Mouse (Mus musculus) erythroblast, adult 5-6 weeks (primary cell): Measurements from ENCODE around the gene Syt3. TPM values are rescaled to one million over a fixed set of nuclear protein-coding genes. Genes with fewer than 3 reads are reported as not detected.

ENCODE experiments used
- ATAC-seq: replicated peaks from 2 replicates; pipeline ENCODE4 v1.8.0; 2016; ENCODE audit warnings: moderate number of reproducible peaks, mild to moderate bottlenecking, moderate TSS enrichment, inconsistent platforms; ENCODE audit not compliant: poor library complexity, low FRiP score, severe bottlenecking
- total RNA-seq, 2 experiments: library from RNA; stranded (forward) in 1 of 2; stranded (reverse) in 1 of 2; fragments of 150-400 nt in 1 of 2; fragments of 200-764, 138-1000 nt in 1 of 2; gene quantifications; 2 replicates each; pipeline versions ENCODE4 v1.2.3 to v1.2.4; 2015 to 2017; ENCODE audit warnings: low replicate concordance in 2 of 2

The Syt3 gene
- total RNA-seq, 2 experiments from 2014 or later, result not detected

- no peak for ATAC-seq
Measured at GRCm38 (mm10) chr7:44356590-44357481, 27.1 kb upstream of the Syt3 start.

- no peak for ATAC-seq
Measured at GRCm38 (mm10) chr7:44357531-44357930, 26.4 kb upstream of the Syt3 start.

- ATAC-seq, result no peak
Measured at GRCm38 (mm10) chr7:44358012-44358411, 25.9 kb upstream of the Syt3 start.

GRCm38 (mm10) chr7:44358886-44359654 is 24.8 kb upstream of the Syt3 start:
- no peak for ATAC-seq

DNA sequence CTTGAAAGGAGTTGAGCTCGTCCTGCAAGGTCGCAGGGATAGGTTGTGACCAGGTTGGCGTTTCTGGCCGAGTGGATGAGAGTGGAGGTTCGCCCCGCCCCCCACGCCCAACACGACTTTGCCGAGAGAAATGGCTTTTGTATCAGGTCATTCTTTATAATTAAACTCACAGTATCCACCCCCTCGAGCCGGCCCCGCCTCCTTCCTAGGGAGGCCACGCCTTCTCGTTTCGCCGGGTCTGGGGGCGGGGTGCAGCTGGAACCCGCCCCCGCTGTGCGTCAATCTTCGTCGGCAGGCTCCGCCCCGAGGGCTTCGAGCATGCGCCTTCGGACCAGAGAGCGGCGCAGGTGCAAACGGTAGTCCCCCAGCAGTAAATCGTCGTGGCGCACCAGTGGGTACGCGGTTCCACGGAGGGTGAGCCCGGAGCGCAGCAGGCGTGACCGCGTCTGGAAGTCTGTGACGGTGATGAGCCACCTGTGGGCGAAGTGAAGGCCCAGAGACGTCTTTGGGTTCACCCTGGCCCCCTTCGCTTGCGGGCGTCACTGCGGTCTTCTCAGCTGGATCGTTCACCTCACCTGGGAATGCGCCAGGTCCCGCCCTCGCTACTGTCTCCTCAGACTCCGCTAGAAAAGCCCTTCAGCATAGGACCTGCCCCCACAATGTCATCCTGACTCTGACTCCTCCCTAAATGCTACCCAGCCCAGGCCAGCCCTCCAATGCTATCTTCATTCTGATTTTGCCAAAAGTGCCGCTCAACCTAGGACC is 23.8 kb upstream of the Syt3 start:
- no peak for ATAC-seq

- no peak for ATAC-seq
Measured at GRCm38 (mm10) chr7:44360792-44361301, 23.1 kb upstream of the Syt3 start.

DNA sequence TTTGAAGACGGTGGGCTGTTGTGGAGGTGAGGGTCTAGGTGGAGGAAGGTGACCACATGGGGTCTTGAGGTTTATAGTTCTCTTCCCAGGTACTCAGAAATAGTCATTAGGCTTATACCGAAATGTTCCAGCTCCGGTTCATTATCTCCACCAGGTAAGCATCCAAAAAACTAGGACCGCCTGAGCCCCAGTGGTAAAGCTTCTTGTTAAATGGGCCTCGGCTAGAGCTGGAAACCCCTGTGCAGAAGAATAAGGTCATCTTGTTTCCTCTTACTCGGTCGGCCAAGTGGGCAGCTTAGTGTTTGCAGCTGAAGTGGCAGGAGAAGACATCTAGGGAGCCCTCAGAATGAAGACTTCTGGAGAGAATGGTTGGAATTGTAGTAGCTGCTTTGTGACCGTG is 11.2 kb upstream of the Syt3 start:
- ATAC-seq, result no peak

- no peak for ATAC-seq
Measured at GRCm38 (mm10) chr7:44373460-44373859, 10.4 kb upstream of the Syt3 start.

DNA sequence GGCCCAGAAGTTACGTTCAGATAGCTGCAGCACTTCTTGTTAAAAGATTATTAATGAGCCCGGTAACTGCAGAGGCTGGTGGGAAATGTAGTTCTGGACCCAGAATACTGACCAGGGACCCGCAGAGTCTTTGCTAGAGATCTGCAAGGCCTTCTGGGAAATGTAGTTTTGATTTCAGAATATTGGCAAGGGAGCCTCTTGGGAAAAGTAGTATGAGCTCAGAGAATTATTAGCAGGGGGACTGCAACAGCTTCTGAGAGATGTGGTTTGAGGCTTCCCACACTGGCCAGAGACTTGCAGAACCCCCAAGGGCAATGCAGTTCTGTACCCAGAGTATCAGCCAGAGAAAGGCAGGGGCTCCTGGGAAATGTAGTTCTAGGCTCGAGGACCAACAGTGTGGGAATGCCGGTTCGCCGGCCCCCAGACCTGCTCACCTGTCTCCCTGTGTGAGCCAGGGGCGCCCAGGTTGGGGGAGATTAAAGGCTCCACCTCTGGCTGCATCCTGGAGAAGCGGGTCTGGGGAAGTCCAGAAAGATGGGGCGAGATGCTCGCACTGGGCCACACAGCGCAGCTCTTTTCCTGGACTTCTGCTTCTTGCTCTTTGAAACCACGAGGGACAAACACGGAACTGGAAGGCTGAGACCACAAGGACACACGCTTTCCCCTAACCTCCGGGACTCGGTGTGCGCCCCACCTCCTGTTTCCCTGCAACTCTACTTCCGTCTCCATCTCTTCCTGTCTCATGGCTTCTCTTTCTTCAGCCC is 9.8 kb upstream of the Syt3 start:
- ATAC-seq, result no peak

GRCm38 (mm10) chr7:44374756-44375155 is 9.1 kb upstream of the Syt3 start:
- no peak for ATAC-seq

- ATAC-seq, result no peak
Measured at GRCm38 (mm10) chr7:44375207-44375606, 8.7 kb upstream of the Syt3 start.

DNA sequence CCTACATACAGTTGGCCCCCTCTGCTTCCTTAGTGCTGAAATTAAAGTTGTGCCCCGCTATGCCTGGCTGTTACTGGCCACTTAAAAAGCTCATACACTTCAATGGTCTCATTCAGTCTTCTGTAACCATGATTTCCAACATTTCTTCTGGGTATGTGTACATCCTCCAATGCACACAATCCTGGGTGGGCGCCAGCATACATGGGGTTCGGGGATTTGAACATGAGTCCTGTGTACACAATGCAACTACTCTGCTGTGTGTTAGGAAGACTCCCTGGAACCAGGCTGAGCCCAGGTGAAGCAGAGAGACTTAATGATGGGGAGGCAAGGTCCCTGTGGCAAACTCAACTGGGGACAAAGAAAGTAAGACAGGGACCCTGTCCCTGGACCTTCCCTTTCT is 8.1 kb upstream of the Syt3 start:
- no peak for ATAC-seq

- ATAC-seq, result no peak
Measured at GRCm38 (mm10) chr7:44378290-44378689, 5.6 kb upstream of the Syt3 start.

DNA sequence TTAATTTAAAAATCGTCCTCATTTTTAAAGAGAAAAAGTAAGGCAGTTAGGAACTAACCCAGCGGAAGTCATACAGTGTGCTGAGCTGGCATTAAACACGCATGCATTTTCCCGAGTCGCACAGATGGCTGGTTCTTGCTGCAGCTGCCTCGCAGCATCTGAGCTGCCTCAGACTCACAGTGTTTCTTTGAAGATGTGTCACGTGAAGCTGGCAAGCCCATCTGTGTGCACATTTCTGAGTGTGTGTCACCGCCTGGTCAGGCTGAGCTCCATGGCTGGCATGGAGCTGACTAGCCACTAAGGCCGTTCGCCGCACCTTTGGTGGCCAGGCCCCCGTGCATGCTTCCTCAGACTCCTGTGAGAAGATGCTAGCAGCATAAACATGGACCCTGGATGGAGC is 1.4 kb upstream of the Syt3 start:
- no peak for ATAC-seq

GRCm38 (mm10) chr7:44384716-44385059 is 786 bp downstream of the Syt3 start:
- ATAC-seq, result no peak

- ATAC-seq, result no peak
Measured at GRCm38 (mm10) chr7:44385720-44386119, 1.8 kb downstream of the Syt3 start, which contains the start of gene 1700008O03Rik. TSS of gene 1700008O03Rik (minus strand) at chr7:44385820.

DNA sequence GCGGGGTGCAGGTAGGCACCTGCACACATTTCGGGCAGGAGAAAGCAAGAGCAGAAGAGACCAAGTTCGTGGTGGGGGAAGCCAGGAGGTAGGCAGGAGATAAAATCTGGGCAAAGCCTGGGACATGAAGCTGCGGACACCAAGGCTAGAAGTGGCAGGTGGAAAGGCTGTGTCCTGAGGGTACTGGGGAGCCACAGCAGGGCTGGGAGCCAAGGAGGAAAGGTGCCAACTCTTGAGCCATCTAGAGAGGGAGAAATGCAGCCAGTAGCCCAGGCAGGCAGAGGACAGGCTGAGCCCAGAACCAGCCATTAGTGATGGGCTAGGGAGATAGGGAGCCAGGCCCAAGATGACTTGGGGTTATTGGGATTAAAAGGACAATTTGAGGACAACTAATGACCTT is 7.9 kb downstream of the Syt3 start:
- ATAC-seq, result no peak

DNA sequence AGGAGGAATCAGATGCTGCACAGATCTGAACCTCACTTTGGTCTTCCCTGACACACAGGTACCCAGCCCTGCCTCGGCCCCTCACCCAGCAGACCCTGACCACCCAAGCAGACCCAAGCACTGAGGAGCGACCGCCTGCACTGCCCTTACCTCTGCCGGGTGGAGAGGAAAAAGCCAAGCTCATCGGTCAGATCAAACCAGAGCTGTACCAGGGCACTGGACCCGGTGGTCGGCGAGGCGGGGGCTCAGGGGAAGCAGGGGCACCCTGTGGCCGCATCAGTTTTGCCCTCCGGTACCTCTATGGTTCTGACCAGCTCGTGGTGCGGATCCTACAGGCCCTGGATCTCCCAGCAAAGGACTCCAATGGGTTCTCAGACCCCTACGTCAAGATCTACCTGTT is 8.4 kb downstream of the Syt3 start:
- no peak for ATAC-seq

DNA sequence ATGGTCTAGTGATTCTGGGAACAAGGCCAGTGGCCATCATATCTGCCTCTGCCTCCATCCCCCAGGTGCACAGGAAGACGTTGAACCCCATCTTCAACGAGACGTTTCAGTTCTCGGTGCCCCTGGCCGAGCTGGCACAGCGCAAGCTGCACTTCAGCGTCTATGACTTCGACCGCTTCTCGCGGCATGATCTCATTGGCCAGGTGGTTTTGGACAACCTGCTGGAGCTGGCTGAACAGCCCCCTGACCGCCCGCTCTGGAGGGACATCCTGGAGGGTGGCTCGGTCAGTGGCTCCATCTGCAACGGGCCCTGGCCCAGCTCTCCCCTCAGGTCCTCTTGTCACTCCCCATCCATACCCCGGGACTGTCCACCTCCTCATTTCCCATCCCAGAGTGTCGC is 9.4 kb downstream of the Syt3 start:
- no peak for ATAC-seq
